Comparison of ENCODE assay signal across 8 mouse cellular contexts in genomic region chr13:48262451-48262969, GRCm38 (mm10). TPM values are rescaled to one million over a fixed set of nuclear protein-coding genes. Genes with fewer than 3 reads are reported as not detected.
DNase-seq lines count a peak whose midpoint lies in the region; ATAC-seq and TF ChIP-seq lines count a peak whose summit lies in the region.

No protein-coding gene starts in this region.

- peak overlapping the region; percentile 75 for H3K9ac ChIP-seq in heart, embryonic 14.5 days (ENCODE audit: low read length)
- H3K9ac ChIP-seq in kidney, postnatal 0 days (ENCODE audit: low read depth, low read length), result peak overlapping the region; percentile 90

- peaks cover 10% of the 10 kb centered on the region; the same call in 1 of the 2 replicates for H3K9me3 ChIP-seq in megakaryocyte, embryonic 14.5 days
- H3K9me3 ChIP-seq in heart, embryonic 14.5 days (ENCODE audit: control insufficient read depth, low read length), result no peaks in the 10 kb centered on the region
- no peaks in the 10 kb centered on the region for H3K9me3 ChIP-seq in kidney, postnatal 0 days (replicated peaks; ENCODE audit: low read length)

- H3K27me3 ChIP-seq in megakaryocyte, embryonic 14.5 days (replicated peaks), result peaks cover 51% of the 10 kb centered on the region
- H3K27me3 ChIP-seq in heart, embryonic 14.5 days (ENCODE audit: control insufficient read depth, insufficient read depth, low read length), result peaks cover 5% of the 10 kb centered on the region; the same call in 1 of the 2 replicates
- H3K27me3 ChIP-seq in kidney, postnatal 0 days (ENCODE audit: insufficient read depth, low read length), result no peaks in the 10 kb centered on the region; the same call in 1 of the 2 replicates

- DNase-seq in embryo, embryonic 10.5 days (ENCODE audit: low spot score), result peak; percentile 54
- peak; percentile 62 for DNase-seq in kidney, postnatal 0 days (ENCODE audit: low spot score)
- DNase-seq in lung, postnatal 10 days, result peak; percentile 34
- DNase-seq in right cerebral cortex, postnatal 14 days, result peak; percentile 11
- no peak for DNase-seq in thymus, postnatal 14 days

- H3K4me1 ChIP-seq in megakaryocyte, embryonic 14.5 days, result peaks cover 24% of the 10 kb centered on the region
- peaks cover 2 to 8% of the 10 kb centered on the region in 2 experiments; a peak in 3 of 4 replicates for H3K4me1 ChIP-seq in heart, embryonic 14.5 days (ENCODE audit: control insufficient read depth in 2 of 2, insufficient read depth in 2 of 2, low read length in 2 of 2)
- H3K4me1 ChIP-seq in kidney, postnatal 0 days (replicated peaks; ENCODE audit: insufficient read depth, low read length), result no peaks in the 10 kb centered on the region

- no peak for ATAC-seq in megakaryocyte, adult 5-6 weeks (ENCODE audit: poor library complexity, severe bottlenecking)
- no peak for ATAC-seq in heart, embryonic 14.5 days (ENCODE audit: insufficient number of reproducible peaks, insufficient read depth, low FRiP score, low read depth)
- ATAC-seq in kidney, postnatal 0 days (replicated peaks; ENCODE audit: low FRiP score, low read depth), result no peak; the same call in 1 of the 2 replicates

- under 1% methylated on average over 25 of the region's 25 CpGs for WGBS in heart, embryonic 14.5 days
- WGBS in kidney, postnatal 0 days, result under 1% methylated on average over 25 of the region's 25 CpGs

- peak overlapping the region; percentile 98 for H3K4me2 ChIP-seq in heart, embryonic 14.5 days (ENCODE audit: low read length)
- peak overlapping the region; percentile 85 for H3K4me2 ChIP-seq in kidney, postnatal 0 days (ENCODE audit: low read length)

- no peak overlapping the region for H3K27ac ChIP-seq in heart, embryonic 14.5 days (replicated peaks in 1 of 2; ENCODE audit: control insufficient read depth in 1 of 2, insufficient read depth in 1 of 2, low read depth in 2 of 2, low read length in 2 of 2)
- H3K27ac ChIP-seq in kidney, postnatal 0 days, result peak overlapping the region; percentile 89

- no peak for TF ChIP-seq CTCF in kidney, postnatal 0 days (IDR thresholded peaks at IDR 0.05; ENCODE audit: low read depth)

- no peaks in the 10 kb centered on the region for H3K36me3 ChIP-seq in megakaryocyte, embryonic 14.5 days (replicated peaks; ENCODE audit: low read length)
- no peaks in the 10 kb centered on the region for H3K36me3 ChIP-seq in heart, embryonic 14.5 days (ENCODE audit: control insufficient read depth, insufficient read depth, low read length)
- H3K36me3 ChIP-seq in kidney, postnatal 0 days (ENCODE audit: insufficient read depth, low read length), result no peaks in the 10 kb centered on the region

- peak overlapping the region; percentile 59 for H3K4me3 ChIP-seq in megakaryocyte, embryonic 14.5 days (replicated peaks)
- H3K4me3 ChIP-seq in heart, embryonic 14.5 days (ENCODE audit: control insufficient read depth in 1 of 2, insufficient read depth in 1 of 2, low read depth in 1 of 2, low read length in 2 of 2), result peak overlapping the region; percentile 76 to 89
- H3K4me3 ChIP-seq in kidney, postnatal 0 days (replicated peaks; ENCODE audit: low read depth, low read length), result peak overlapping the region; percentile 87

RNA-seq across cellular contexts. Expression of gene Id4, which starts 1.5 kb away (rescaled TPM):
- not detected in 2 replicates for polyA plus RNA-seq in megakaryocyte, embryonic 14.5 days (2012; ENCODE audit: insufficient read depth, low replicate concordance)
- 0.18 TPM in 1 of 2 replicates, not detected in the other for total RNA-seq in megakaryocyte, adult 5-6 weeks (2015)
- 0.41 TPM in 1 of 2 replicates, not detected in the other for total RNA-seq in megakaryocyte, adult 5-6 weeks (2017)
- polyA plus RNA-seq in heart, embryonic 14.5 days (2014; fragmentation: Nextera tagmentation; extraction: Ambion mirVana), result 2.5 and 2.6 TPM in 2 replicates
- 22.2 and 23.9 TPM in 2 replicates for polyA plus RNA-seq in kidney, postnatal 0 days (2015; fragmentation: Nextera tagmentation; extraction: Ambion mirVana)
